Mouse (Mus musculus): ENCODE results near the gene Olfr593.

DNA sequence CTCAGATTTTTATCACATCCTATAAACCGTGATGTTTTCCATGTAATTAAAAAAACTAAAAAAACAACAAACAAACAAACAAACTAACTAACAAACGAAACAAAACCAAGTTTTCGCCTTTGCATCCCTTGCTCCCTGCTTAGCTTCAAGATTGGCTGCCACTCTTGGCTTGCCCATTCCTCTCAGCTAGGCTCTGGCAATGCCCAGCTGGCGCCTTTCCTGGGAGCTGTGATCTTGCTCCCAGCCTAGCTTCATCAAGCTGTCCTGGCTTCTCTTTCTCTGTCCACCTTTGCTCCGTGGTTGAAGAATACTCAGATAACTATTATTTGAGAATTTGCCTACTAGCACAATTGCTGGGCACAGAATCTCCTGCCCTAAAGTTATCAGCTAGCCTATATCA, 42.0 kb upstream of the Olfr593 start:
- TF ChIP-seq CTCF (IDR thresholded peaks at IDR 0.05; ENCODE audit: low read depth, low read length) (no peak), POLR2A (IDR thresholded peaks at IDR 0.05; ENCODE audit: borderline replicate concordance, low read depth, low read length) (no peak)

All from bone marrow macrophage, adult 2 months (primary cell).